Mouse (Mus musculus): ENCODE data around the gene Nr4a3.

- TF ChIP-seq CTCF (IDR thresholded peaks at IDR 0.05; ENCODE audit: low read depth, low read length) (no peak), POLR2A (IDR thresholded peaks at IDR 0.05; ENCODE audit: insufficient read depth, low read length) (no peak)
Observed at GRCm38 (mm10) chr4:48110331-48110730, 65.4 kb downstream of the Nr4a3 start.
